Mouse (Mus musculus): ENCODE data around the gene Ubap1. TPM values are rescaled to one million over a fixed set of nuclear protein-coding genes. Genes with fewer than 3 reads are reported as not detected.

Ubap1 gene
- 47.7 and 53.9 TPM in 2 replicates for polyA plus RNA-seq (2015; fragmentation: Nextera tagmentation; extraction: Ambion mirVana)

- peak within 1 kb of the TSS; percentile 98 for H3K27ac ChIP-seq
- peak within 1 kb of the TSS; percentile 89 for H3K9ac ChIP-seq
- H3K4me2 ChIP-seq = peak within 1 kb of the TSS; percentile 65
- 1% methylated on average over 31 of the region's 31 CpGs for WGBS
- peaks cover 14% of the 10 kb centered on the region for H3K4me1 ChIP-seq
- no peaks in the 10 kb centered on the region for H3K27me3 ChIP-seq
- H3K9me3 ChIP-seq = no peaks in the 10 kb centered on the region
- ATAC-seq (ENCODE audit: borderline replicate concordance, extremely low read depth, low FRiP score, low TSS enrichment) = peak; percentile 99
- H3K4me3 ChIP-seq = peak within 1 kb of the TSS; percentile 90
- peaks cover 7% of the 10 kb centered on the region for H3K36me3 ChIP-seq
These were observed at the start of gene Ubap1 for GRCm38 (mm10) chr4:41348584-41349198. Gene Ubap1 (plus strand): TSS chr4:41348996.

GRCm38 (mm10) chr4:41303671-41304070, 45.1 kb upstream of the Ubap1 start:
- H3K27ac ChIP-seq = no peak overlapping the region
- WGBS = 83% methylated on average over 7 of the region's 7 CpGs
- no peak for ATAC-seq (ENCODE audit: borderline replicate concordance, extremely low read depth, low FRiP score, low TSS enrichment)
- no peaks in the 10 kb centered on the region for H3K27me3 ChIP-seq
- no peaks in the 10 kb centered on the region for H3K4me1 ChIP-seq
- H3K9ac ChIP-seq = no peak overlapping the region
- no peak overlapping the region for H3K4me2 ChIP-seq
- H3K9me3 ChIP-seq = no peaks in the 10 kb centered on the region
- H3K4me3 ChIP-seq = no peak overlapping the region
- peaks cover 63% of the 10 kb centered on the region for H3K36me3 ChIP-seq

- 72% methylated on average over 3 of the region's 3 CpGs for whole genome bisulfite sequencing
These were observed 44.5 kb upstream of the Ubap1 start for GRCm38 (mm10) chr4:41304302-41304701.

GRCm38 (mm10) chr4:41307406-41307805, 41.4 kb upstream of the Ubap1 start:
- no peak overlapping the region for H3K4me2 ChIP-seq
- ATAC-seq (ENCODE audit: borderline replicate concordance, extremely low read depth, low FRiP score, low TSS enrichment) = no peak
- peaks cover 47% of the 10 kb centered on the region for H3K36me3 ChIP-seq
- H3K9ac ChIP-seq = no peak overlapping the region
- H3K27me3 ChIP-seq = no peaks in the 10 kb centered on the region
- WGBS = 84% methylated on average over 6 of the region's 6 CpGs
- H3K27ac ChIP-seq = no peak overlapping the region
- H3K4me1 ChIP-seq = peaks cover 3% of the 10 kb centered on the region; the same call in 1 of the 2 replicates
- no peak overlapping the region for H3K4me3 ChIP-seq
- H3K9me3 ChIP-seq = no peaks in the 10 kb centered on the region

More at GRCm38 (mm10) chr4:41304302-41304701, 44.5 kb upstream of the Ubap1 start:
- Histone ChIP-seq H3K9me3 (no peaks in the 10 kb centered on the region), H3K4me1 (no peaks in the 10 kb centered on the region), H3K4me2 (no peak overlapping the region), H3K9ac (no peak overlapping the region), H3K27ac (no peak overlapping the region), H3K27me3 (no peaks in the 10 kb centered on the region), H3K36me3 (peaks cover 63% of the 10 kb centered on the region), H3K4me3 (no peak overlapping the region)
- no peak for ATAC-seq (ENCODE audit: borderline replicate concordance, extremely low read depth, low FRiP score, low TSS enrichment)

GRCm38 (mm10) chr4:41310567-41311563, 37.9 kb upstream of the Ubap1 start:
- no peak for ATAC-seq (ENCODE audit: borderline replicate concordance, extremely low read depth, low FRiP score, low TSS enrichment)
- Histone ChIP-seq H3K4me2 (no peak overlapping the region), H3K27me3 (no peaks in the 10 kb centered on the region), H3K27ac (no peak overlapping the region), H3K36me3 (peaks cover 37% of the 10 kb centered on the region), H3K4me3 (no peak overlapping the region), H3K9me3 (no peaks in the 10 kb centered on the region), H3K9ac (no peak overlapping the region), H3K4me1 (peaks cover 21% of the 10 kb centered on the region)
- 87% methylated on average over 9 of the region's 9 CpGs for WGBS

- Histone ChIP-seq H3K27me3 (no peaks in the 10 kb centered on the region), H3K4me2 (peak overlapping the region; percentile 86), H3K27ac (peak overlapping the region; percentile 99), H3K4me1 (peaks cover 21% of the 10 kb centered on the region), H3K4me3 (peak overlapping the region; percentile 100), H3K9me3 (no peaks in the 10 kb centered on the region), H3K9ac (peak overlapping the region; percentile 97), H3K36me3 (peaks cover 20% of the 10 kb centered on the region)
- ATAC-seq (ENCODE audit: borderline replicate concordance, extremely low read depth, low FRiP score, low TSS enrichment) = no peak
- 6% methylated on average over 14 of the region's 14 CpGs for WGBS
These were observed 35.1 kb upstream of the Ubap1 start for GRCm38 (mm10) chr4:41313722-41314121.

GRCm38 (mm10) chr4:41314141-41315129, 34.4 kb upstream of the Ubap1 start, which contains the start of gene Dcaf12:
Gene Dcaf12 (minus strand): TSS chr4:41314889.
- Histone ChIP-seq H3K4me1 (peaks cover 21% of the 10 kb centered on the region), H3K9ac (peak within 1 kb of the TSS; percentile 97), H3K27me3 (no peaks in the 10 kb centered on the region), H3K4me3 (peak within 1 kb of the TSS; percentile 100), H3K9me3 (no peaks in the 10 kb centered on the region), H3K27ac (peak within 1 kb of the TSS; percentile 99), H3K36me3 (peaks cover 13% of the 10 kb centered on the region), H3K4me2 (peak within 1 kb of the TSS; percentile 86)
- ATAC-seq (ENCODE audit: borderline replicate concordance, extremely low read depth, low FRiP score, low TSS enrichment) = peak; percentile 98
- under 1% methylated on average over 70 of the region's 70 CpGs for WGBS

GRCm38 (mm10) chr4:41315173-41315572, 33.6 kb upstream of the Ubap1 start:
- H3K27me3 ChIP-seq = no peaks in the 10 kb centered on the region
- H3K4me3 ChIP-seq = peak overlapping the region; percentile 100
- peak overlapping the region; percentile 86 for H3K4me2 ChIP-seq
- H3K36me3 ChIP-seq = peaks cover 6% of the 10 kb centered on the region; the same call in 1 of the 2 replicates
- no peak for ATAC-seq (ENCODE audit: borderline replicate concordance, extremely low read depth, low FRiP score, low TSS enrichment)
- H3K4me1 ChIP-seq = peaks cover 21% of the 10 kb centered on the region
- peak overlapping the region; percentile 41 for H3K9ac ChIP-seq
- 10% methylated on average over 8 of the region's 8 CpGs for WGBS
- peak overlapping the region; percentile 99 for H3K27ac ChIP-seq
- H3K9me3 ChIP-seq = no peaks in the 10 kb centered on the region

GRCm38 (mm10) chr4:41318267-41318666, 30.5 kb upstream of the Ubap1 start:
- no peak for ATAC-seq (ENCODE audit: borderline replicate concordance, extremely low read depth, low FRiP score, low TSS enrichment)
- 68% methylated on average over 5 of the region's 5 CpGs for WGBS
- H3K9ac ChIP-seq = no peak overlapping the region

GRCm38 (mm10) chr4:41320971-41321370, 27.8 kb upstream of the Ubap1 start:
- Histone ChIP-seq H3K4me1 (no peaks in the 10 kb centered on the region), H3K27ac (no peak overlapping the region), H3K27me3 (no peaks in the 10 kb centered on the region), H3K36me3 (no peaks in the 10 kb centered on the region), H3K9me3 (no peaks in the 10 kb centered on the region), H3K4me2 (no peak overlapping the region), H3K4me3 (no peak overlapping the region), H3K9ac (no peak overlapping the region)
- no peak for ATAC-seq (ENCODE audit: borderline replicate concordance, extremely low read depth, low FRiP score, low TSS enrichment)
- WGBS = 39% methylated on average over 4 of the region's 4 CpGs

More at GRCm38 (mm10) chr4:41318267-41318666, 30.5 kb upstream of the Ubap1 start:
- Histone ChIP-seq H3K27ac (no peak overlapping the region), H3K4me1 (peaks cover 10% of the 10 kb centered on the region), H3K9me3 (no peaks in the 10 kb centered on the region), H3K27me3 (no peaks in the 10 kb centered on the region), H3K4me2 (no peak overlapping the region), H3K36me3 (no peaks in the 10 kb centered on the region), H3K4me3 (no peak overlapping the region)

- Histone ChIP-seq H3K27ac (no peak overlapping the region), H3K4me1 (no peaks in the 10 kb centered on the region), H3K36me3 (no peaks in the 10 kb centered on the region), H3K27me3 (no peaks in the 10 kb centered on the region), H3K4me2 (no peak overlapping the region), H3K4me3 (no peak overlapping the region), H3K9ac (no peak overlapping the region), H3K9me3 (no peaks in the 10 kb centered on the region)
- no peak for ATAC-seq (ENCODE audit: borderline replicate concordance, extremely low read depth, low FRiP score, low TSS enrichment)
- WGBS = 83% methylated on average over 6 of the region's 6 CpGs
These were observed 21.9 kb upstream of the Ubap1 start for GRCm38 (mm10) chr4:41326876-41327275.
